Mouse (Mus musculus) liver, embryonic 14.5 days (tissue): ENCODE results near the gene Clba1. TPM values are rescaled to one million over a fixed set of nuclear protein-coding genes. Genes with fewer than 3 reads are reported as not detected.

ENCODE experiments used
- ATAC-seq: fragments of 200-750 bp; cut with Nextera tagmentation; 2 replicates; pipeline ENCODE4 v1.8.0; 2017; ENCODE audit warnings: moderate number of reproducible peaks, mild to moderate bottlenecking, moderate library complexity; ENCODE audit not compliant: insufficient read depth
- DNase-seq, 3 experiments: peaks; one replicate each; pipeline ENCODE4 v3.0.0-alpha.2; 2012 to 2013; ENCODE audit warnings: low read depth in 3 of 3, low spot score in 3 of 3
- H3K27ac ChIP-seq: fragments of 300-500 bp; sonication (generic); 2 replicates; pipeline ENCODE4 v1.5.1; 2014; ENCODE audit warnings: moderate library complexity, mild to moderate bottlenecking, control low read depth, inconsistent platforms
- H3K27me3 ChIP-seq: fragments of 300-500 bp; sonication (generic); 2 replicates; pipeline ENCODE4 v1.6.1; 2014; ENCODE audit warnings: mild to moderate bottlenecking, low read length, moderate library complexity; ENCODE audit not compliant: control insufficient read depth, insufficient read depth
- H3K36me3 ChIP-seq: fragments of 300-500 bp; sonication (generic); replicated peaks from 2 replicates; pipeline ENCODE4 v1.6.1; 2014; ENCODE audit warnings: low read depth; ENCODE audit not compliant: control insufficient read depth, insufficient read depth
- H3K4me1 ChIP-seq, 2 experiments: fragments of 200-500 bp in 1 of 2; fragments of 300-500 bp in 1 of 2; sonication (generic) in 1 of 2; replicated peaks; 2 replicates each; pipeline ENCODE4 v1.6.1; 2012 to 2014; ENCODE audit warnings: antibody characterized with exemption in 1 of 2, inconsistent platforms in 1 of 2, low read length in 1 of 2; ENCODE audit not compliant: control insufficient read depth in 2 of 2, insufficient read depth in 2 of 2
- H3K4me2 ChIP-seq: fragments of 300-500 bp; sonication (generic); 2 replicates; pipeline ENCODE4 v1.6.1; 2014; ENCODE audit warnings: low read depth, mild to moderate bottlenecking, control low read depth, moderate library complexity
- H3K4me3 ChIP-seq, 2 experiments: fragments of 200-500 bp in 1 of 2; fragments of 300-500 bp in 1 of 2; sonication (generic) in 1 of 2; 2 replicates each; pipeline ENCODE4 v1.5.1; 2012 to 2014; ENCODE audit warnings: low read depth in 2 of 2, low read length in 2 of 2, mild to moderate bottlenecking in 2 of 2, control low read depth in 1 of 2, inconsistent platforms in 1 of 2, moderate library complexity in 1 of 2; ENCODE audit not compliant: insufficient read depth in 1 of 2
- H3K9ac ChIP-seq: fragments of 300-500 bp; sonication (generic); replicated peaks from 2 replicates; pipeline ENCODE4 v1.6.1; 2014; ENCODE audit warnings: mild to moderate bottlenecking, control low read depth, moderate library complexity
- H3K9me3 ChIP-seq: fragments of 300-500 bp; sonication (generic); 2 replicates; pipeline ENCODE4 v1.6.1; 2016; ENCODE audit warnings: low read length, mixed read lengths; ENCODE audit not compliant: control insufficient read depth
- CTCF ChIP-seq: IDR thresholded peaks from 2 replicates; pipeline ENCODE4 v1.5.1; 2016; ENCODE audit warnings: antibody characterized with exemption, low read depth, control low read depth
- EP300 ChIP-seq: IDR thresholded peaks from 2 replicates; pipeline ENCODE4 v1.6.1; 2016; ENCODE audit warnings: antibody characterized with exemption, low read depth
- WGBS: fragments of 180-500 bp; shearing (Covaris S2); extraction: QIAGEN DNeasy Blood & Tissue Kit; methylation state at CpG from one replicate; pipeline ENCODE4 v1.1.7; 2014; ENCODE audit not compliant: insufficient replicate concordance; 5-methylcytosine and 5-hydroxymethylcytosine counted together
- polyA plus RNA-seq, 2 experiments: library from polyadenylated mRNA; depleted of rRNA in 1 of 2; stranded (reverse) in 1 of 2; unstranded in 1 of 2; fragments of >200 nt; fragmentation: Nextera tagmentation in 1 of 2; extraction: Ambion mirVana in 1 of 2; gene quantifications; 2 replicates each; pipeline versions ENCODE4 v1.2.1 to v1.2.3; 2012 to 2014

Gene Clba1
- polyA plus RNA-seq, 2 experiments: 0.21 to 0.25 TPM

- TF ChIP-seq EP300 (no peak), CTCF (no peak)
- Histone ChIP-seq H3K27me3 (no peaks in the 10 kb centered on the region), H3K9me3 (no peaks in the 10 kb centered on the region), H3K27ac (no peak overlapping the region), H3K4me3 (no peak overlapping the region), H3K4me1 (no peaks in the 10 kb centered on the region), H3K36me3 (no peaks in the 10 kb centered on the region), H3K4me2 (no peak overlapping the region), H3K9ac (no peak overlapping the region)
- no peak for ATAC-seq
- 33% methylated on average over 7 of the region's 7 CpGs for WGBS
- no peak for DNase-seq
Measured at GRCm38 (mm10) chr12:112794356-112794816, 14.4 kb upstream of the Clba1 start.

DNA sequence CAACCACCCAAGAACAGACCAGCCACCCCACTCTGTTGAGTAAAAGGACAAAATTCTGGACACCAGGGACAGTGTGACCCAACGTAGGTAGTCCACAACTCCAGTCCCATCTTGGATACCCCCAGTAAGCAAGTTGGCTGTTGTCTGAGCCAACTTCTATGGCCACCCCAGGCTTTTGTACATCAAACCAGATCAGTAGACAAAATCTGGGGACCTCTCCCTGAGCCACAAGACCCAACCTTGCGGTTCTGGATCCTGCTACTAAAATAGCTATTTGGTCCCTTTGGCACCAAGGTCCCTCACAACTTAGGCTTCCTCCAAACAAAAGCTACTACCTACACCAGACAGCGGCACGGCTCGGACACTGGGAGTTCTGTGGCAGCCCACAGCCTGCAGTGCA is 13.7 kb upstream of the Clba1 start:
- H3K4me1 ChIP-seq: no peaks in the 10 kb centered on the region
- no peaks in the 10 kb centered on the region for H3K9me3 ChIP-seq
- no peak overlapping the region for H3K4me3 ChIP-seq
- no peak overlapping the region for H3K27ac ChIP-seq
- no peak overlapping the region for H3K4me2 ChIP-seq
- 62% methylated on average over 5 of the region's 5 CpGs for WGBS
- TF ChIP-seq EP300 (no peak), CTCF (no peak)
- no peak overlapping the region for H3K9ac ChIP-seq
- ATAC-seq (no peak), DNase-seq (no peak)
- H3K36me3 ChIP-seq: no peaks in the 10 kb centered on the region
- no peaks in the 10 kb centered on the region for H3K27me3 ChIP-seq

DNA sequence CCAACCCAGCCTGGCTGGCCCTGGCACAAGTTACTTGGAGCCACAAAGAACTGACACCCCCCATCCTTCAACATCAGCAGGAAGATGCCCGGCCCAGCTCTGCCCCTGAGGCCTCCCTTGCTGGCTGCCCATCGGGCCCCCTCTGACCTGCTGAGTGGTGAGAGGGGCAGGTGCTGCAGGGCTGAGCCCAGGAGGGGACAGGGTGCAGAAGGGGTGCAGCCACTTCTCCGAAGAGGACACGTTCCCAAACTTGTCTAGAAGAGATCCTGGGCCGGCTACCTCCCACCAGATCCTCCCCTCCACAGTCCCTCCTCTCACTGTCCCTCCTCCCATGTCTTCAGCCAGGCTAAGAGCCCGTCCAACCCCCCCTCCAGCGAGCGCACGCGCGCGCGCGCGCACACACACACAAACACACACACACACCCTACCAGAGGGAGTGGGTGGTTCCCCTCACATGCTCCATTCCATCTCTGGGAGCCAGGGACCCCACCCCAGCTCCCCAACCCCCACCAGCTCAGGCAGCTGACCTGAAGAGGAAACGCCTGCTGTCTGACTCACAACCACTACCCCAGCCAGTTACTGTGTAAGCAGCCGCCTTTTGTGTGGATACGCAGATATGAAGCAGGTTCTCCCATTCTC is 13.2 kb upstream of the Clba1 start:
- Histone ChIP-seq H3K27me3 (no peaks in the 10 kb centered on the region), H3K4me1 (no peaks in the 10 kb centered on the region), H3K4me3 (no peak overlapping the region), H3K9me3 (no peaks in the 10 kb centered on the region), H3K9ac (no peak overlapping the region), H3K36me3 (no peaks in the 10 kb centered on the region), H3K27ac (no peak overlapping the region), H3K4me2 (no peak overlapping the region)
- TF ChIP-seq EP300: no peak
- no peak for TF ChIP-seq CTCF
- WGBS: 29% methylated on average over 18 of the region's 18 CpGs
- DNase-seq (no peak), ATAC-seq (no peak)

DNA sequence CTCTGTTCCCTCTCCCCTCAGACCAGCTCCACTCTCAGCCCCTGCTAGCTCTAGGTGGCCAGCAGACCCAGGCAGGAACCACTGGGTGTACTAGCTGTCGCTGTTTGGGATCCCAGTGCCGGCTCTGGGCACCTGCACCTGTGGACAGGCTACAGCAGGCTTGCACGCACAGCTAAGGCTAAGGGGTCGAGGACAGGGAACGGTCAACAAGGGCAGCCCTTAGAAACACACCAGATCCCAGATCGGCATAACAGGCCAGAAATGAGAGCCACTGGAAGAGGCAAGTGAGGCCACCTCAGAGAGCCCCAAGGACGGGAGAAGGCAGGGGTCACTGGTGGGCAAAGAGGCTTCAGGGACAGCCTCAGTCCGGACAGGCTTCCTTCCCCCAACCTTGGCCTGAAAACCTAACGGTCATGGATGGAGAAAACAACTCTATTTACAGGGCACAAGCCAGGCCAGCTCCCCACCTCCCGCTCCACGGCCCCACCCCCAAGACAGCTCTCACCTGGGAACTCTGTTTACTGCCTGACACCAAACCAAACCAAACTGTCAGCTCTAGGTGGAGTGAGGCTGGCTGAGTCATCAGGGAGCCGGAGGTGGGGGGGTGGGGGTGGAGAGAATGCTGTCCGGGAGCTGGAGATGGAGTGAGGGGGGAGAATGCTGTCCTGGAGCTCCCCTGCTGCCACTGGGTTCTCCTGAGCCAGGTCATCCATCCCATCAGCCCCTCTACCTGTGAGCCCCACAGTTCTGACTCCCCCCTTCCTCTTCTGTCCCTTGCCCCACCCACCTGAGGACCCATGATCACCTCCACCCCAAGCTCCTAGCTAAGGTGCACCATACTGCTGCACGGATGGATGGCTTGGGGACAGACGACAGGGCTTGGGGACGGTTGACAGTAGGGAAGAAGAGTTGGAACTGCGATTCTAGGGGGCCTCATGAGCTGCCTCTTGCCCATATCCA is 11.9 kb upstream of the Clba1 start:
- Histone ChIP-seq H3K9me3 (no peaks in the 10 kb centered on the region), H3K4me1 (no peaks in the 10 kb centered on the region), H3K4me3 (no peak overlapping the region), H3K27me3 (peaks cover 10% of the 10 kb centered on the region), H3K36me3 (no peaks in the 10 kb centered on the region), H3K27ac (no peak overlapping the region), H3K9ac (no peak overlapping the region), H3K4me2 (no peak overlapping the region)
- ATAC-seq: no peak
- WGBS: 38% methylated on average over 17 of the region's 17 CpGs
- TF ChIP-seq CTCF: no peak
- DNase-seq: no peak

GRCm38 (mm10) chr12:112797672-112798331 is 10.9 kb upstream of the Clba1 start:
- no peak for TF ChIP-seq EP300
- TF ChIP-seq CTCF: no peak
- no peaks in the 10 kb centered on the region for H3K9me3 ChIP-seq
- H3K27me3 ChIP-seq: peaks cover 20% of the 10 kb centered on the region
- no peak overlapping the region for H3K9ac ChIP-seq
- H3K36me3 ChIP-seq: no peaks in the 10 kb centered on the region
- no peak overlapping the region for H3K4me3 ChIP-seq
- no peak for ATAC-seq
- no peak overlapping the region for H3K4me2 ChIP-seq
- no peak overlapping the region for H3K27ac ChIP-seq
- 55% methylated on average over 15 of the region's 15 CpGs for WGBS
- DNase-seq: no peak
- no peaks in the 10 kb centered on the region for H3K4me1 ChIP-seq
